Mouse (Mus musculus): ENCODE measurements around the gene Zfp955b. TPM values are rescaled to one million over a fixed set of nuclear protein-coding genes. Genes with fewer than 3 reads are reported as not detected.

Zfp955b gene
- polyA plus RNA-seq (2015; fragmentation: Nextera tagmentation; extraction: Ambion mirVana) = 16.7 and 18.2 TPM in 2 replicates

DNA sequence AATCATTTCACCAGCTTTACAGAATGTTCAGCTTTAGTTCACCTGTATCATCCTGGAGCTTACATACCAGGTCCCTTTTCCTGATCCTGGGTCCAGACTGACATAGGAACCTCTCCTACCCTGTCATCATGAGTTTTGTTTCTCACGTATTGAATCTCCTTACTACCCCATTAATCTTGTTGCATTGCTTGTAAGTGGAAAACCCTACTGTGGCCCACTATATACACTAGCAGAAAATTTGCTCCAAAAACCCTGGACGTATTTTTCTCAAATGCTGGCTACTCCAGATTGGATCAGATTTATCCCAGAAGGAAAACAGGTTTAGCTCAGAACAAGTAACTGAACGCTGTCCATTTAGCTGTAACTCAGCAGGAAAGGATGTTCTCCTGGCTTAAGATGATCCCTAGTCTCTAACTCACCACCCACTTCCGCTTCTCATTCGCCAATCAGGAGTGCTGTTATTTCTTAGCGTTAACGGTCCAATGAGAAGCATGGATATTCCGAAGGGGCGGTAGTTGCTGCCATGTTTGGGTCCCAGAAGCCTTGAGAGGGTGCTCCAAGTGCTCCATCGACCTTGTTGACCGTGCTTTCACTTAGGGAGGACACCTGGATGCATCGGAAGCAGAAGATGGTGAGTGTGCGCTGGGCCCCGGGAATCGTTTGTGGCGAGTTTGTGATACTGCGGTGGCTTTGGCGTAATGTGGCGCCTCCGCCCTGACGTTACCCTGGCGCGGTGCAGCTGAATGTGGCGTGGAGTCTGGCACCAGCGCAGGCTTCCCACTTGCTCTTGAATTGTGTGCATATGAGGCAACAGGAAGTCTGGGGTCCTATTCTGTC is at the start of gene Zfp955b:
Zfp955b (plus strand) TSS at position 506 of the 837 bp plus-strand sequence.

DNA sequence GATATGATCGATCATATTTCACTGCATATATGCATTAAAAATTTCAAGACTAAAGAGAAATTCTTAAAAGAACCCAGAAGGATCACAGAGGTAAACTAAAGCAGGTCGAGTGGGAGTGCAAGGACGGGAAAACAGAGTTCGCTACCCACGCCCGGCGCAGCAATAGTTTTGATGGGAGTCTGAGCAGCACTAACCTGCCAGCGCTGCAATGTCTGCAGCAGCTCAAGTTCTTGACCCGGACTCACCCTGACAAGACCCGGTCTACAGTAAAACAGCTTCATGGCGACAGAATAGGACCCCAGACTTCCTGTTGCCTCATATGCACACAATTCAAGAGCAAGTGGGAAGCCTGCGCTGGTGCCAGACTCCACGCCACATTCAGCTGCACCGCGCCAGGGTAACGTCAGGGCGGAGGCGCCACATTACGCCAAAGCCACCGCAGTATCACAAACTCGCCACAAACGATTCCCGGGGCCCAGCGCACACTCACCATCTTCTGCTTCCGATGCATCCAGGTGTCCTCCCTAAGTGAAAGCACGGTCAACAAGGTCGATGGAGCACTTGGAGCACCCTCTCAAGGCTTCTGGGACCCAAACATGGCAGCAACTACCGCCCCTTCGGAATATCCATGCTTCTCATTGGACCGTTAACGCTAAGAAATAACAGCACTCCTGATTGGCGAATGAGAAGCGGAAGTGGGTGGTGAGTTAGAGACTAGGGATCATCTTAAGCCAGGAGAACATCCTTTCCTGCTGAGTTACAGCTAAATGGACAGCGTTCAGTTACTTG is 34.6 kb upstream of the Zfp955b start, which contains the start of gene Zfp955a:
Zfp955a (minus strand) TSS at position 616 of the 789 bp plus-strand sequence.

DNA sequence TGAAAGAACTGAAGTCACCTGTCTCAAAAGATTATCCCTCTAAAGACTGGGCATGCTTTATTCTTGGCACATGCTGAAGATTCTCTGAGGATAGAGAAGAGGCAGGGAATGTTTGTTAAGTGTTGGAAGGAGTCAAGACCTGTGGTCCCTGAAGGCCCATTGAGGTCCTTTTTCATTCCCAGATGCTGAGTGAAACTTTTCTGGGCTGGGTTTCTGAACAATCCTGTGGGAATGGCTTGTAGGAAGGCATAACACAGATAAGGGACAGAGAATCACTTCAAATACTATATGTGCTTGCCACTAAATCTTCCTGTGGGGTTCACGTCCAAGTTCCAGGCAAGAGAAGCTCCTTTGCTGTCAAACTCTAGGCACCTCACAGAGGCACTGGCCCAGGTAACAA is 25.0 kb upstream of the Zfp955b start, which contains the start of gene Olfr63:
Olfr63 (plus strand) TSS at position 301 of the 400 bp plus-strand sequence.

Other genes starting within 250 kb of the Zfp955b start
- not detected in 2 replicates for gene 4921501E09Rik, start 221.5 kb upstream of the Zfp955b start, polyA plus RNA-seq (2015; fragmentation: Nextera tagmentation; extraction: Ambion mirVana)
- 14.7 and 17.0 TPM in 2 replicates for gene Zfp563, start 200.2 kb upstream of the Zfp955b start, polyA plus RNA-seq (2015; fragmentation: Nextera tagmentation; extraction: Ambion mirVana)
- 0.57 and 0.78 TPM in 2 replicates for gene Morc2b, start 149.9 kb upstream of the Zfp955b start, polyA plus RNA-seq (2015; fragmentation: Nextera tagmentation; extraction: Ambion mirVana)
- gene Olfr55, start 121.1 kb upstream of the Zfp955b start, polyA plus RNA-seq (2015; fragmentation: Nextera tagmentation; extraction: Ambion mirVana) = 0.04 and 0.06 TPM in 2 replicates
- gene Olfr239, start 98.2 kb upstream of the Zfp955b start, polyA plus RNA-seq (2015; fragmentation: Nextera tagmentation; extraction: Ambion mirVana) = not detected in 2 replicates
- gene Olfr1564, start 67.9 kb upstream of the Zfp955b start, polyA plus RNA-seq (2015; fragmentation: Nextera tagmentation; extraction: Ambion mirVana) = 0.09 TPM in 1 of 2 replicates, not detected in the other
- gene Zfp955a, start 34.4 kb upstream of the Zfp955b start, polyA plus RNA-seq (2015; fragmentation: Nextera tagmentation; extraction: Ambion mirVana) = 15.8 and 17.3 TPM in 2 replicates
- gene Olfr63, start 24.9 kb upstream of the Zfp955b start, polyA plus RNA-seq (2015; fragmentation: Nextera tagmentation; extraction: Ambion mirVana) = 0.04 TPM in 1 of 2 replicates, not detected in the other
- 8.5 and 10.0 TPM in 2 replicates for gene Zfp81, start 69.3 kb downstream of the Zfp955b start, polyA plus RNA-seq (2015; fragmentation: Nextera tagmentation; extraction: Ambion mirVana)
- 7.2 and 7.4 TPM in 2 replicates for gene Zfp101, start 105.1 kb downstream of the Zfp955b start, polyA plus RNA-seq (2015; fragmentation: Nextera tagmentation; extraction: Ambion mirVana)
- not detected in 2 replicates for gene Actl9, start 143.4 kb downstream of the Zfp955b start, polyA plus RNA-seq (2015; fragmentation: Nextera tagmentation; extraction: Ambion mirVana)
- 33.6 and 41.6 TPM in 2 replicates for gene Adamts10, start 234.7 kb downstream of the Zfp955b start, polyA plus RNA-seq (2015; fragmentation: Nextera tagmentation; extraction: Ambion mirVana)